Mouse (Mus musculus): Measurements from ENCODE around the gene Rasef. TPM values are rescaled to one million over a fixed set of nuclear protein-coding genes. Genes with fewer than 3 reads are reported as not detected.
"Not testable (repeated sequence)": the region's sequence is repeated elsewhere in the genome, so short reads cannot be mapped to it uniquely, and the experiment has no call there.

The Rasef gene
- polyA plus RNA-seq, 1 experiment: not detected

- TF ChIP-seq GATA1 (IDR thresholded peaks at IDR 0.05; ENCODE audit: low read length): no peak
- TF ChIP-seq TAL1 (IDR thresholded peaks at IDR 0.05; ENCODE audit: low read length): no peak
- Histone ChIP-seq H3K27me3 (ENCODE audit: control insufficient read depth) (no peaks in the 10 kb centered on the region), H3K36me3 (ENCODE audit: control insufficient read depth) (no peaks in the 10 kb centered on the region), H3K4me1 (ENCODE audit: control insufficient read depth) (no peaks in the 10 kb centered on the region), H3K9me3 (ENCODE audit: control insufficient read depth, low read length) (0 out of 2 replicates have a peak, but pooled peaks cover 3% of the 10 kb centered on the region), H3K4me3 (replicated peaks) (no peak overlapping the region)
Observed at GRCm38 (mm10) chr4:73773831-73774810, 16.7 kb downstream of the Rasef start.

- no peak for TF ChIP-seq GATA1 (IDR thresholded peaks at IDR 0.05; ENCODE audit: low read length)
- no peak for TF ChIP-seq TAL1 (IDR thresholded peaks at IDR 0.05; ENCODE audit: low read length)
- 0 out of 2 replicates have a peak, but pooled peaks cover 3% of the 10 kb centered on the region for H3K9me3 ChIP-seq (ENCODE audit: control insufficient read depth, low read length)
Observed at GRCm38 (mm10) chr4:73772028-73772427, 18.8 kb downstream of the Rasef start.

GRCm38 (mm10) chr4:73770592-73770991 lies 20.2 kb downstream of the Rasef start:
- Histone ChIP-seq H3K36me3 (ENCODE audit: control insufficient read depth) (no peaks in the 10 kb centered on the region), H3K4me3 (replicated peaks) (no peak overlapping the region), H3K4me1 (ENCODE audit: control insufficient read depth) (no peaks in the 10 kb centered on the region), H3K9me3 (ENCODE audit: control insufficient read depth, low read length) (0 out of 2 replicates have a peak, but pooled peaks cover 3% of the 10 kb centered on the region), H3K27me3 (ENCODE audit: control insufficient read depth) (no peaks in the 10 kb centered on the region)
- TF ChIP-seq GATA1 (IDR thresholded peaks at IDR 0.05; ENCODE audit: low read length): no peak
- no peak for TF ChIP-seq TAL1 (IDR thresholded peaks at IDR 0.05; ENCODE audit: low read length)

More at GRCm38 (mm10) chr4:73772028-73772427, 18.8 kb downstream of the Rasef start:
- Histone ChIP-seq H3K27me3 (ENCODE audit: control insufficient read depth) (no peaks in the 10 kb centered on the region), H3K4me3 (replicated peaks) (no peak overlapping the region), H3K4me1 (ENCODE audit: control insufficient read depth) (no peaks in the 10 kb centered on the region), H3K36me3 (ENCODE audit: control insufficient read depth) (no peaks in the 10 kb centered on the region)

- Histone ChIP-seq H3K4me3 (replicated peaks) (no peak overlapping the region), H3K36me3 (ENCODE audit: control insufficient read depth) (no peaks in the 10 kb centered on the region), H3K27me3 (ENCODE audit: control insufficient read depth) (no peaks in the 10 kb centered on the region), H3K4me1 (ENCODE audit: control insufficient read depth) (no peaks in the 10 kb centered on the region), H3K9me3 (ENCODE audit: control insufficient read depth, low read length) (no peaks in the 10 kb centered on the region)
- TF ChIP-seq GATA1 (IDR thresholded peaks at IDR 0.05; ENCODE audit: low read length) (no peak), TAL1 (IDR thresholded peaks at IDR 0.05; ENCODE audit: low read length) (no peak)
Observed at GRCm38 (mm10) chr4:73768156-73768555, 22.6 kb downstream of the Rasef start.

- Histone ChIP-seq H3K36me3 (ENCODE audit: control insufficient read depth) (no peaks in the 10 kb centered on the region), H3K9me3 (ENCODE audit: control insufficient read depth, low read length) (peaks cover 5% of the 10 kb centered on the region; the same call in 1 of the 2 replicates), H3K4me3 (replicated peaks) (no peak overlapping the region), H3K4me1 (ENCODE audit: control insufficient read depth) (no peaks in the 10 kb centered on the region), H3K27me3 (ENCODE audit: control insufficient read depth) (no peaks in the 10 kb centered on the region)
- no peak for TF ChIP-seq TAL1 (IDR thresholded peaks at IDR 0.05; ENCODE audit: low read length)
Observed at GRCm38 (mm10) chr4:73748219-73748618, 42.6 kb downstream of the Rasef start.

GRCm38 (mm10) chr4:73739439-73739838 lies 51.4 kb downstream of the Rasef start:
- peaks cover 3% of the 10 kb centered on the region; the same call in 1 of the 2 replicates for H3K9me3 ChIP-seq (ENCODE audit: control insufficient read depth, low read length)
- no peaks in the 10 kb centered on the region for H3K27me3 ChIP-seq (ENCODE audit: control insufficient read depth)
- H3K36me3 ChIP-seq (ENCODE audit: control insufficient read depth): no peaks in the 10 kb centered on the region
- TF ChIP-seq GATA1 (IDR thresholded peaks at IDR 0.05; ENCODE audit: low read length) (no peak), TAL1 (IDR thresholded peaks at IDR 0.05; ENCODE audit: low read length) (no peak)
- H3K4me3 ChIP-seq (replicated peaks): no peak overlapping the region
- H3K4me1 ChIP-seq (ENCODE audit: control insufficient read depth): no peaks in the 10 kb centered on the region

- Histone ChIP-seq H3K27me3 (ENCODE audit: control insufficient read depth) (no peaks in the 10 kb centered on the region), H3K4me1 (ENCODE audit: control insufficient read depth) (no peaks in the 10 kb centered on the region), H3K9me3 (ENCODE audit: control insufficient read depth, low read length) (peaks cover 4% of the 10 kb centered on the region; the same call in 1 of the 2 replicates), H3K36me3 (ENCODE audit: control insufficient read depth) (no peaks in the 10 kb centered on the region), H3K4me3 (replicated peaks) (no peak overlapping the region)
- no peak for TF ChIP-seq TAL1 (IDR thresholded peaks at IDR 0.05; ENCODE audit: low read length)
- TF ChIP-seq GATA1 (IDR thresholded peaks at IDR 0.05; ENCODE audit: low read length): no peak
Observed at GRCm38 (mm10) chr4:73719819-73720218, 71.0 kb downstream of the Rasef start.

GRCm38 (mm10) chr4:73718761-73719160 lies 72.0 kb downstream of the Rasef start:
- Histone ChIP-seq H3K27me3 (ENCODE audit: control insufficient read depth) (no peaks in the 10 kb centered on the region), H3K4me3 (replicated peaks) (no peak overlapping the region), H3K36me3 (ENCODE audit: control insufficient read depth) (no peaks in the 10 kb centered on the region), H3K9me3 (ENCODE audit: control insufficient read depth, low read length) (peaks cover 4% of the 10 kb centered on the region; the same call in 1 of the 2 replicates), H3K4me1 (ENCODE audit: control insufficient read depth) (no peaks in the 10 kb centered on the region)
- TF ChIP-seq GATA1 (IDR thresholded peaks at IDR 0.05; ENCODE audit: low read length): no peak
- no peak for TF ChIP-seq TAL1 (IDR thresholded peaks at IDR 0.05; ENCODE audit: low read length)

- H3K27me3 ChIP-seq (ENCODE audit: control insufficient read depth); H3K36me3 ChIP-seq (ENCODE audit: control insufficient read depth); H3K4me3 ChIP-seq (replicated peaks); H3K4me1 ChIP-seq (ENCODE audit: control insufficient read depth); H3K9me3 ChIP-seq (ENCODE audit: control insufficient read depth, low read length): not testable (repeated sequence)
Observed at GRCm38 (mm10) chr4:73683216-73683615, 107.6 kb downstream of the Rasef start, which contains the start of gene Gm428. Gene Gm428 (plus strand): TSS chr4:73683516.

- H3K9me3 ChIP-seq (ENCODE audit: control insufficient read depth, low read length); H3K4me1 ChIP-seq (ENCODE audit: control insufficient read depth); H3K4me3 ChIP-seq (replicated peaks); H3K27me3 ChIP-seq (ENCODE audit: control insufficient read depth); H3K36me3 ChIP-seq (ENCODE audit: control insufficient read depth): not testable (repeated sequence)
Observed at GRCm38 (mm10) chr4:73668054-73668453, 122.7 kb downstream of the Rasef start, which contains the start of gene Gm11239. Gene Gm11239 (plus strand): TSS chr4:73668354.
